Mouse (Mus musculus) spleen, adult 2 months (tissue): Measurements from ENCODE around the gene Clstn2.

Experiments used
- CTCF ChIP-seq: fragments of 200-500 bp; IDR thresholded peaks from 2 replicates; pipeline ENCODE4 v1.5.1; 2011; ENCODE audit warnings: mild to moderate bottlenecking, inconsistent platforms; ENCODE audit not compliant: insufficient read depth, insufficient read length, insufficient replicate concordance; ENCODE audit errors: extremely low read depth
- POLR2A ChIP-seq: fragments of 200-500 bp; IDR thresholded peaks from 2 replicates; pipeline ENCODE4 v1.6.1; 2011; ENCODE audit warnings: low read depth, low read length, inconsistent platforms

GRCm38 (mm10) chr9:97996349-97996748 is 36.6 kb downstream of the Clstn2 start:
- TF ChIP-seq CTCF (no peak), POLR2A (no peak)
